Mouse (Mus musculus) forebrain, embryonic 15.5 days (tissue): ENCODE results near the gene Rdm1. TPM values are rescaled to one million over a fixed set of nuclear protein-coding genes. Genes with fewer than 3 reads are reported as not detected.
A peak's percentile ranks its signal among the peaks of the same experiment; 100 is the strongest.
"Not testable (repeated sequence)": the region's sequence is repeated elsewhere in the genome, so short reads cannot be mapped to it uniquely, and the experiment has no call there.

Experiments used
- ATAC-seq: fragments of 200-750 bp; cut with Nextera tagmentation; replicated peaks from 2 replicates; pipeline ENCODE4 v1.8.0; 2017; ENCODE audit warnings: mild to moderate bottlenecking, moderate TSS enrichment, moderate library complexity
- H3K27ac ChIP-seq: fragments of 300-500 bp; sonication (generic); replicated peaks from 2 replicates; pipeline ENCODE4 v1.5.1; 2015; ENCODE audit warnings: mild to moderate bottlenecking, inconsistent platforms
- H3K27me3 ChIP-seq: fragments of 300-500 bp; sonication (generic); 2 replicates; pipeline ENCODE4 v1.6.1; 2015; ENCODE audit warnings: inconsistent platforms
- H3K36me3 ChIP-seq: fragments of 300-500 bp; sonication (generic); 2 replicates; pipeline ENCODE4 v1.6.1; 2015; ENCODE audit warnings: mild to moderate bottlenecking, inconsistent platforms
- H3K4me1 ChIP-seq: fragments of 300-500 bp; sonication (generic); 2 replicates; pipeline ENCODE4 v1.6.1; 2015; ENCODE audit warnings: inconsistent platforms
- H3K4me2 ChIP-seq: fragments of 300-500 bp; sonication (generic); replicated peaks from 2 replicates; pipeline ENCODE4 v1.6.1; 2015; ENCODE audit warnings: mild to moderate bottlenecking, inconsistent platforms
- H3K4me3 ChIP-seq: fragments of 300-500 bp; sonication (generic); 2 replicates; pipeline ENCODE4 v1.5.1; 2015; ENCODE audit warnings: mild to moderate bottlenecking, inconsistent platforms
- H3K9ac ChIP-seq: fragments of 300-500 bp; sonication (generic); replicated peaks from 2 replicates; pipeline ENCODE4 v1.6.1; 2015; ENCODE audit warnings: mild to moderate bottlenecking, inconsistent platforms
- H3K9me3 ChIP-seq: fragments of 300-500 bp; sonication (generic); 2 replicates; pipeline ENCODE4 v1.6.1; 2016; ENCODE audit warnings: inconsistent platforms
- WGBS: fragments of 180-500 bp; shearing (Covaris S2); methylation state at CpG from one replicate; pipeline ENCODE4 v1.1.7; 2015; ENCODE audit warnings: mixed read lengths; 5-methylcytosine and 5-hydroxymethylcytosine counted together
- polyA plus RNA-seq: library from polyadenylated mRNA; unstranded; fragments of >200 nt; fragmentation: Nextera tagmentation; extraction: Ambion mirVana; gene quantifications from 2 replicates; pipeline ENCODE4 v1.2.1, GENCODE M21; 2015

Gene Rdm1
- polyA plus RNA-seq, 1 experiment from 2014 or later = 31.0 TPM

GRCm38 (mm10) chr11:101620022-101620655 is 6.9 kb upstream of the Rdm1 start:
- H3K27ac ChIP-seq, ATAC-seq, H3K4me3 ChIP-seq, H3K27me3 ChIP-seq, H3K9me3 ChIP-seq, H3K9ac ChIP-seq, H3K4me2 ChIP-seq, H3K36me3 ChIP-seq: not testable (repeated sequence)
- H3K4me1 ChIP-seq = peaks cover 26% of the 10 kb centered on the region
- WGBS = 91% methylated on average over 11 of the region's 11 CpGs

DNA sequence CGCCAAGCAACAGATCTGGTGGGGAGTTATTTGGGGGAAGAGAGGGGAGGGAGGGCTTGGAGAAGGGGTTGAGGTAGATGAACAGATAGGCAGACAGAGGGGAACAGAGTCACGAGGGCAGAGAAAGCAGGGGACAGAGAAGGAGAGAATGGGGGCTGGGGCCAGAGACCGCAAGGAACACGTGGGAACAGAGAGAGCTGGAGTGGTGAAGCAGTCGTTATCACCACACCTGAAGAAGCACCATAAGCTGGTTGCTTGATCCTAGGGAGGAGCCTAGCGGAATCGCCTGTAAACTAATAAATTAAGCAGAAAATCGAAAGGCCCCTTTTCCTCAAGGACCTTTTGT is 373 bp upstream of the Rdm1 start:
- Histone ChIP-seq H3K9me3 (no peaks in the 10 kb centered on the region), H3K27me3 (no peaks in the 10 kb centered on the region), H3K27ac (peak overlapping the region; percentile 87), H3K9ac (peak overlapping the region; percentile 42), H3K4me1 (peaks cover 18% of the 10 kb centered on the region), H3K36me3 (no peaks in the 10 kb centered on the region), H3K4me2 (peak overlapping the region; percentile 94), H3K4me3 (peak overlapping the region; percentile 57)
- whole genome bisulfite sequencing = 4% methylated on average over 8 of the region's 8 CpGs
- peak; percentile 23 for ATAC-seq

GRCm38 (mm10) chr11:101627857-101628559 is 1.0 kb downstream of the Rdm1 start:
- H3K4me2 ChIP-seq = peak overlapping the region; percentile 94
- H3K27me3 ChIP-seq = no peaks in the 10 kb centered on the region
- peak; percentile 42 for ATAC-seq
- peak overlapping the region; percentile 58 for H3K9ac ChIP-seq
- peak overlapping the region; percentile 57 for H3K4me3 ChIP-seq
- H3K27ac ChIP-seq = peak overlapping the region; percentile 87
- under 1% methylated on average over 33 of the region's 33 CpGs for WGBS
- H3K9me3 ChIP-seq = no peaks in the 10 kb centered on the region
- peaks cover 18% of the 10 kb centered on the region for H3K4me1 ChIP-seq
- no peaks in the 10 kb centered on the region for H3K36me3 ChIP-seq

GRCm38 (mm10) chr11:101628733-101629417 is 1.9 kb downstream of the Rdm1 start:
- WGBS = 65% methylated on average over 5 of the region's 5 CpGs
- 0 out of 2 replicates have a peak overlapping the region, but pooled peaks have one; percentile 58 for H3K9ac ChIP-seq
- not testable (repeated sequence) for ATAC-seq

DNA sequence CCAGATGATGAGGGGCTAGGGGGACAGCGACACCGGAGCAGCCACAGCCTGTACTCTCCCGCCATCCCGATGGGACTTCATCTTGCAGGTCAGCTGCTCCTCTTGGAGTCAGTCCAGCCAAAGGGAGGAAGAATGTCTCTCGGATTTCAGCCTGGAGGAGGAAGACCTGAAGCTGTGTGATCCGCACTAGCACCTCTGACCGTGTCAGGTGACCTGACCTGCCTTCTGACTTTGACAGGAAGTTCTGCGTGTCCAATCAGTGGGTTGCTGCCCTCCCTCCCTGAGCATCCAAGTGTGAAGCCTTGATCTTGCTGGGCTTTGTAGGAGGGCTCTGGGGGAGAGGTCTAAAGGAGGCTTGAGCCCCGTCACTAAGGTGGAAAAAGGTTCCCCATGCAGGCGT is 8.7 kb downstream of the Rdm1 start:
- Histone ChIP-seq H3K4me1 (no peaks in the 10 kb centered on the region), H3K27ac (no peak overlapping the region), H3K9ac (no peak overlapping the region), H3K27me3 (no peaks in the 10 kb centered on the region), H3K4me2 (no peak overlapping the region), H3K4me3 (no peak overlapping the region), H3K9me3 (no peaks in the 10 kb centered on the region), H3K36me3 (no peaks in the 10 kb centered on the region)
- WGBS = 86% methylated on average over 10 of the region's 10 CpGs
- ATAC-seq = no peak

More at GRCm38 (mm10) chr11:101628733-101629417, 1.9 kb downstream of the Rdm1 start:
- not testable (repeated sequence) for H3K4me3 ChIP-seq, H3K9me3 ChIP-seq, H3K36me3 ChIP-seq, H3K27ac ChIP-seq, H3K27me3 ChIP-seq
- peaks cover 18% of the 10 kb centered on the region for H3K4me1 ChIP-seq
- H3K4me2 ChIP-seq = peak overlapping the region; percentile 94

DNA sequence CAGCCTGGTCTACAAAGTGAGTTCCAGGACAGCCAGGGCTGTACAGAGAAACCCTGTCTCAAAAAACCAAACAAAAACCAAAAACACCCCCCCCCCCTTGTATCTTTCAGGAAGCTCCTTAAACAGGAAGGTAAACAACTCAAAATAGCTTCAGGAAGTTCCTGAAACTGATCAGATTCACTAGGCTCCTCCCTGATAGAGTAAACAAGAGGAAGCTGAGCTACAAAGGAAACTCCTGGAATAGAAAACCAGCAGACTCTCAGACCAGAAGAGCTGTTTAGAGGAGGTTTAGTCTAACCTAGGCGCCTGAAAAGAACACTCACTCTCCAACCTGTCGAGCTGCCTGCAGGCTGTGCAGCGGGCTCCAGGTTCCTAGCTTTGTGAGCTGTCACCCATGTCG is 12.8 kb downstream of the Rdm1 start:
- no peak overlapping the region for H3K4me3 ChIP-seq
- no peak overlapping the region for H3K9ac ChIP-seq
- WGBS = 92% methylated on average over 4 of the region's 4 CpGs
- H3K4me1 ChIP-seq = peaks cover 15% of the 10 kb centered on the region; the same call in 1 of the 2 replicates
- H3K9me3 ChIP-seq = no peaks in the 10 kb centered on the region
- no peak overlapping the region for H3K27ac ChIP-seq
- no peak overlapping the region for H3K4me2 ChIP-seq
- ATAC-seq = no peak
- H3K36me3 ChIP-seq = no peaks in the 10 kb centered on the region
- no peaks in the 10 kb centered on the region for H3K27me3 ChIP-seq

GRCm38 (mm10) chr11:101640857-101641709 is 14.1 kb downstream of the Rdm1 start:
- Histone ChIP-seq H3K4me1 (peaks cover 15% of the 10 kb centered on the region; the same call in 1 of the 2 replicates), H3K27ac (peak overlapping the region; percentile 89), H3K9ac (peak overlapping the region; percentile 58), H3K4me3 (peak overlapping the region; percentile 41), H3K4me2 (peak overlapping the region; percentile 47)
- not testable (repeated sequence) for H3K9me3 ChIP-seq, H3K27me3 ChIP-seq, H3K36me3 ChIP-seq
- ATAC-seq = peak; percentile 76
- WGBS = 4% methylated on average over 53 of the region's 53 CpGs

GRCm38 (mm10) chr11:101641710-101642642 is 15.0 kb downstream of the Rdm1 start:
- peak; percentile 81 for ATAC-seq

GRCm38 (mm10) chr11:101642931-101643330 is 15.9 kb downstream of the Rdm1 start:
- ATAC-seq = no peak
- Histone ChIP-seq H3K9me3 (no peaks in the 10 kb centered on the region), H3K4me1 (peaks cover 18% of the 10 kb centered on the region), H3K4me2 (no peak overlapping the region), H3K27ac (0 out of 2 replicates have a peak overlapping the region, but pooled peaks have one; percentile 4), H3K27me3 (no peaks in the 10 kb centered on the region), H3K9ac (no peak overlapping the region), H3K4me3 (no peak overlapping the region), H3K36me3 (no peaks in the 10 kb centered on the region)
- 40% methylated on average over 5 of the region's 5 CpGs for WGBS

More at GRCm38 (mm10) chr11:101641710-101642642, 15.0 kb downstream of the Rdm1 start:
- peaks cover 18% of the 10 kb centered on the region for H3K4me1 ChIP-seq
- H3K27me3 ChIP-seq, H3K9me3 ChIP-seq, H3K36me3 ChIP-seq: not testable (repeated sequence)
- peak overlapping the region; percentile 58 for H3K9ac ChIP-seq
- H3K4me2 ChIP-seq = peak overlapping the region; percentile 47
- WGBS = 7% methylated on average over 13 of the region's 26 CpGs
- H3K27ac ChIP-seq = peak overlapping the region; percentile 89
- peak overlapping the region; percentile 41; the same call in 1 of the 2 replicates for H3K4me3 ChIP-seq

GRCm38 (mm10) chr11:101644591-101644990 is 17.6 kb downstream of the Rdm1 start:
- Histone ChIP-seq H3K9me3 (no peaks in the 10 kb centered on the region), H3K4me3 (no peak overlapping the region), H3K4me2 (no peak overlapping the region), H3K27ac (peak overlapping the region; percentile 80), H3K9ac (no peak overlapping the region), H3K4me1 (peaks cover 18% of the 10 kb centered on the region), H3K36me3 (no peaks in the 10 kb centered on the region), H3K27me3 (no peaks in the 10 kb centered on the region)
- ATAC-seq = no peak
- 58% methylated on average over 3 of the region's 3 CpGs for WGBS

DNA sequence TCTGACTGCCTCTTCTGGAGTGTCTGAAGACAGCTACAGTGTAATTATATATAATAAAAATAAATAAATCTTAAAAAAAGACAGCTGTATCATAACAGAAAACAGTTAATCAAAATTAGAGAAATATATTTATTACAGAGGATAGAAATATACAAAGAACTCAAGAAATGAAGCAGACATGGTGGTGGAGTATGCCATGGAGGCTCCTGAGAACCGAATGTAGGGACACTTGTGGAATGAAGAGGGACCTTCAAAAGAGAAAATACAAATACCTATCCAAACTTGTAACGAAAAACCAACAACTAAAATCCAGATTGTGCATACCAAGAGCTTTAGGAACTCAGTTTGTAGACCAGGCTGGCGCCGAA is 18.0 kb downstream of the Rdm1 start:
- peaks cover 18% of the 10 kb centered on the region for H3K4me1 ChIP-seq
- not testable (repeated sequence) for H3K27me3 ChIP-seq, H3K9ac ChIP-seq, H3K4me3 ChIP-seq, H3K9me3 ChIP-seq, H3K4me2 ChIP-seq, H3K36me3 ChIP-seq, ATAC-seq
- peak overlapping the region; percentile 80 for H3K27ac ChIP-seq
- 0% methylated on average over 4 of the region's 4 CpGs for WGBS
